Comparison of ENCODE assay signal across 8 mouse cellular contexts in the genomic region with DNA sequence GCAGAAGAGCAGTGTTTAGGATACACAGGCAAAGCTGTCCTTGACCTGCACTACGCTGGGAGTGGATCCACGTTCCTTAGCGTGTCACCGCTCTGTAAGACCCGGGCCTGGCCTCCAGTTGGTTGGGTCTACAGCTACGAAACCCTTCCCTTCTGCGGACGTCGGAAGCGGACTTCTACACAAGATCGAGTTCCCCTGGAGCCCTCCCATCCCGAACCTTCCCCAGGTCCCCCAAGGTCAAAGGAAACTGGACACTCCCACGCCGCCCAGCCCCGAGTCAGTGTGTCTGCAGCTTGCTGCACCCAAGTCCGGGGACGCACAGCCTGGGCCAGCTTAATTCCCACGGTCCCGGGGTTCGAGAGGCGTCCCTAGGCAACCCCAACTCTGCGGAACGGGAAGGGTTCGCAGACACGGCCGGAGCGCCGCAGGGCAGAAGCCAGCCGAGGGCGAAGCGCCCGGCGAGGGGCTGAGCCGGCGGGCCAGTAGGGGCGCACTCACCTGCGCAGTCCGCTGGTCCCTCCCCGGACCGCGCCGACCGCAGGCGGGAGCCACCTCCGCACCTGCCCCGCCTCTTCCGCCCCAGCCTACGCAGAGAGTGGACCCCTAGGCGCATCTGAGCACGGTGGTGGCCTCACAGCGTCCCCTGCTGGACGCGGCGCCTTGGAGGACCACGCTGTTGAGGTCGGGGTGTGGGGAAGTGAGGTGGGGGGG. TPM values are rescaled to one million over a fixed set of nuclear protein-coding genes. Genes with fewer than 3 reads are reported as not detected.
DNase-seq lines count a peak whose midpoint lies in the region; ATAC-seq lines count a peak whose summit lies in the region.

A gene (minus strand): TSS at position 553 of the 711 bp plus-strand sequence.

- H3K9me3 ChIP-seq in intestine, embryonic 14.5 days (ENCODE audit: control insufficient read depth, low read length), result no peaks in the 10 kb centered on the region

- H3K4me1 ChIP-seq in intestine, embryonic 14.5 days (replicated peaks; ENCODE audit: control insufficient read depth, insufficient read depth, low read length), result peaks cover 9% of the 10 kb centered on the region

- under 1% methylated on average over 56 of the region's 56 CpGs for WGBS in intestine, embryonic 14.5 days

- H3K27me3 ChIP-seq in intestine, embryonic 14.5 days (replicated peaks; ENCODE audit: control insufficient read depth, insufficient read depth, low read length), result no peaks in the 10 kb centered on the region

- intact Hi-C loops in gastrocnemius, postnatal 14 days (cut with DNase I; ENCODE audit: low total_unique reads), result no loop called here
- intact Hi-C loops in left cerebral cortex, postnatal 14 days (cut with DNase I), result loop anchor here (2.0 kb wide), 1 partner anchor 60 kb away; no protein-coding TSS in a partner anchor

- ATAC-seq in intestine, embryonic 14.5 days (replicated peaks; ENCODE audit: low FRiP score, low TSS enrichment, low read depth), result peak; percentile 99

- H3K27ac ChIP-seq in intestine, embryonic 14.5 days (ENCODE audit: low read depth), result peak within 1 kb of the TSS; percentile 24; the same call in 1 of the 2 replicates

- H3K4me2 ChIP-seq in intestine, embryonic 14.5 days (ENCODE audit: low read length), result peak within 1 kb of the TSS; percentile 75

- H3K9ac ChIP-seq in intestine, embryonic 14.5 days (ENCODE audit: low read length), result peak within 1 kb of the TSS; percentile 88

- peak within 1 kb of the TSS; percentile 71 for H3K4me3 ChIP-seq in intestine, embryonic 14.5 days (ENCODE audit: low read depth, low read length)

- DNase-seq in adipocyte (ENCODE audit: low spot score), result peak; percentile 90
- DNase-seq in embryo, embryonic 10 days (ENCODE audit: low spot score), result peak; percentile 98
- DNase-seq in gastrocnemius, postnatal 14 days, result peak; percentile 96
- peak; percentile 98 for DNase-seq in intestine, embryonic 14.5 days (ENCODE audit: low spot score)
- DNase-seq in left cerebral cortex, postnatal 14 days (ENCODE audit: low spot score in 2 of 2), result peak; percentile 95
- peak; percentile 97 for DNase-seq in mesoderm, embryonic 11.5 days (ENCODE audit: low read depth, low spot score)
- DNase-seq in right cerebral cortex, postnatal 36 days (ENCODE audit: low spot score in 2 of 2), result peak; percentile 89 to 90
- DNase-seq in yolk sac, embryonic 10.5 days (ENCODE audit: low spot score), result peak; percentile 94

- H3K36me3 ChIP-seq in intestine, embryonic 14.5 days (ENCODE audit: control insufficient read depth, insufficient read depth, low read length), result 0 out of 2 replicates have a peak, but pooled peaks cover 9% of the 10 kb centered on the region

RNA-seq across cellular contexts. Expression of the gene that starts here (rescaled TPM):
- total RNA-seq in gastrocnemius, postnatal 14 days (2021), result 100 to 1,000 TPM in 1 of 2 experiments, 10 to 100 TPM in 1; 97.7 to 103 TPM
- 61.4 and 65.9 TPM in 2 replicates for polyA plus RNA-seq in intestine, embryonic 14.5 days (2014; fragmentation: Nextera tagmentation; extraction: Ambion mirVana)
- total RNA-seq in left cerebral cortex, postnatal 14 days (2021), result 10 to 100 TPM; 44.3 to 45.1 TPM

Comparison
In these comparisons a context has a peak if more than half of its experiments do, and no peak if none do; other contexts are left out.
1. Peak in every context shown above with its lines: DNase-seq, ATAC-seq, H3K4me3 ChIP-seq and H3K27ac ChIP-seq.